Comparison of ENCODE assay signal across 27 mouse cellular contexts in the genomic region with DNA sequence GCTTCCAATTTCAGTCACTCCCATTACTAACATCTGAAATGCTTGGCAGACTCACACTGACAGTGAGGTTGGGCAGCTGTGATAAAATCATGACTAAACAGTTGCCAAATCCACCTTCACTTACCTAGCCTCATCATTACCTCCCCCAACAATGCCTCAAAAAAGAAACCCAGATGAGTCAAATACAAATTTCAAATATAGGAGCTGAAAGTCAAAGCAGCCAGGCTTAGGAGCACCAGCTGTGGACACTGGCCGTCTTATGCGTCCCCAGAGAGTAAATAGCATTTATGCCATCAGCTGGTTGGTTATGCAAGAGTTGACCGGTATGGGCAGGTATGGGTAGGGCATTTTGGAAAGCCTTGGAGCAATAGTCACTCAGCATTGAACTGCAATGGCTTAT. TPM values are rescaled to one million over a fixed set of nuclear protein-coding genes. Genes with fewer than 3 reads are reported as not detected.
DNase-seq lines count a peak whose midpoint lies in the region; ATAC-seq lines count a peak whose summit lies in the region.
"Had no signal": no experiment of that assay in that cellular context is flagged by ENCODE, and none has a peak within 500 bp of the region (broad histone marks: within the 10 kb centered on the region; RNA-seq: fewer than 3 reads in every experiment).

No protein-coding gene starts in this region.

- no peak for ATAC-seq in limb, embryonic 11.5 days (ENCODE audit: insufficient number of reproducible peaks, low FRiP score, low TSS enrichment, low read depth)
- no peak for ATAC-seq in intestine, embryonic 16.5 days
- ATAC-seq: forebrain, embryonic 14.5 days had no signal

- no peak overlapping the region for H3K4me3 ChIP-seq in heart, embryonic 10.5 days
- no peak overlapping the region for H3K4me3 ChIP-seq in limb, embryonic 11.5 days (ENCODE audit: low read depth, low read length)
- H3K4me3 ChIP-seq in limb, embryonic 10.5 days, result no peak overlapping the region
- H3K4me3 ChIP-seq in intestine, embryonic 16.5 days (ENCODE audit: low read length), result no peak overlapping the region
- H3K4me3 ChIP-seq: embryonic facial prominence, embryonic 10.5 days; embryonic facial prominence, embryonic 13.5 days; erythroblast, embryonic 14.5 days; forebrain, embryonic 10.5 days; gastrocnemius, adult 2 months; heart, adult 2 months; hindbrain, embryonic 12.5 days; hindbrain, embryonic 15.5 days had no signal

- DNase-seq in heart, adult 11 months, result peak; percentile 80
- DNase-seq in heart, embryonic 10.5 days (ENCODE audit: low spot score), result no peak
- DNase-seq in limb, embryonic 11.5 days (ENCODE audit: low spot score), result peak; percentile 14
- no peak for DNase-seq in limb, embryonic 10.5 days (ENCODE audit: low spot score)
- DNase-seq in brain, adult 2 months (ENCODE audit: low read depth, low spot score), result peak; percentile 60
- DNase-seq in urinary bladder, postnatal 25 days (ENCODE audit: low spot score), result no peak
- DNase-seq: adrenal gland, adult 2 months; adrenal gland, postnatal 14 days; B cell, adult 2 months; cerebellum, adult 11-12 months; cerebellum, adult 8-10 months; cerebellum, postnatal 10 days; cerebellum, postnatal 36 days; embryo, embryonic 11 days; gastrocnemius, adult 2 months; gastrocnemius, postnatal 14 days; heart, adult 2 months had no signal

- no peaks in the 10 kb centered on the region for H3K4me1 ChIP-seq in heart, embryonic 10.5 days
- no peaks in the 10 kb centered on the region for H3K4me1 ChIP-seq in limb, embryonic 11.5 days (ENCODE audit: control insufficient read depth, insufficient read depth, low read length)
- no peaks in the 10 kb centered on the region for H3K4me1 ChIP-seq in limb, embryonic 10.5 days
- H3K4me1 ChIP-seq in intestine, embryonic 16.5 days (ENCODE audit: control insufficient read depth, insufficient read depth, low read length), result no peaks in the 10 kb centered on the region
- H3K4me1 ChIP-seq: embryonic facial prominence, embryonic 10.5 days; embryonic facial prominence, embryonic 13.5 days; forebrain, embryonic 10.5 days; hindbrain, embryonic 12.5 days; hindbrain, embryonic 15.5 days had no signal

- no peak overlapping the region for H3K4me2 ChIP-seq in limb, embryonic 11.5 days (ENCODE audit: low read depth, severe bottlenecking)
- H3K4me2 ChIP-seq in intestine, embryonic 16.5 days (ENCODE audit: low read depth, low read length), result no peak overlapping the region
- H3K4me2 ChIP-seq: embryonic facial prominence, embryonic 13.5 days; heart, embryonic 11.5 days; hindbrain, embryonic 12.5 days; hindbrain, embryonic 15.5 days had no signal

- no peaks in the 10 kb centered on the region for H3K9me3 ChIP-seq in heart, embryonic 10.5 days
- H3K9me3 ChIP-seq in limb, embryonic 11.5 days (ENCODE audit: control insufficient read depth, low read length), result no peaks in the 10 kb centered on the region
- no peaks in the 10 kb centered on the region for H3K9me3 ChIP-seq in limb, embryonic 10.5 days (replicated peaks)
- H3K9me3 ChIP-seq in intestine, embryonic 16.5 days (ENCODE audit: control insufficient read depth, low read length), result no peaks in the 10 kb centered on the region
- H3K9me3 ChIP-seq: embryonic facial prominence, embryonic 10.5 days; embryonic facial prominence, embryonic 13.5 days; forebrain, embryonic 10.5 days; hindbrain, embryonic 12.5 days; hindbrain, embryonic 15.5 days had no signal

- no peak overlapping the region for H3K9ac ChIP-seq in limb, embryonic 11.5 days (ENCODE audit: low read length)
- H3K9ac ChIP-seq in intestine, embryonic 16.5 days (ENCODE audit: low read depth, low read length), result no peak overlapping the region
- H3K9ac ChIP-seq: embryonic facial prominence, embryonic 13.5 days; forebrain, postnatal 0 days; hindbrain, embryonic 12.5 days; hindbrain, embryonic 15.5 days had no signal

- H3K36me3 ChIP-seq in heart, embryonic 10.5 days, result peaks cover 11% of the 10 kb centered on the region
- no peaks in the 10 kb centered on the region; the same call in 1 of the 2 replicates for H3K36me3 ChIP-seq in limb, embryonic 11.5 days (ENCODE audit: control insufficient read depth, insufficient read depth, low read length)
- peaks cover 15% of the 10 kb centered on the region for H3K36me3 ChIP-seq in limb, embryonic 10.5 days
- peaks cover 2% of the 10 kb centered on the region; the same call in 1 of the 2 replicates for H3K36me3 ChIP-seq in intestine, embryonic 16.5 days (ENCODE audit: control insufficient read depth, insufficient read depth, low read length)

- H3K27me3 ChIP-seq in heart, embryonic 10.5 days (ENCODE audit: insufficient read depth, poor library complexity, severe bottlenecking), result no peaks in the 10 kb centered on the region
- H3K27me3 ChIP-seq in limb, embryonic 11.5 days (ENCODE audit: control insufficient read depth, insufficient read depth, low read length), result no peaks in the 10 kb centered on the region
- H3K27me3 ChIP-seq in limb, embryonic 10.5 days (ENCODE audit: low read depth, poor library complexity, severe bottlenecking), result no peaks in the 10 kb centered on the region
- no peaks in the 10 kb centered on the region for H3K27me3 ChIP-seq in intestine, embryonic 16.5 days (replicated peaks; ENCODE audit: control insufficient read depth, insufficient read depth, low read length)
- H3K27me3 ChIP-seq: embryonic facial prominence, embryonic 13.5 days; hindbrain, embryonic 12.5 days; hindbrain, embryonic 15.5 days had no signal

- WGBS in heart, embryonic 10.5 days, result 89% methylated on average over 3 of the region's 3 CpGs
- WGBS in limb, embryonic 11.5 days, result 87% methylated on average over 3 of the region's 3 CpGs
- 89% methylated on average over 3 of the region's 3 CpGs for WGBS in limb, embryonic 10.5 days
- 90% methylated on average over 3 of the region's 3 CpGs for WGBS in intestine, embryonic 16.5 days

- no peak overlapping the region for H3K27ac ChIP-seq in heart, embryonic 10.5 days
- H3K27ac ChIP-seq in limb, embryonic 11.5 days (replicated peaks; ENCODE audit: low read depth, low read length), result no peak overlapping the region
- H3K27ac ChIP-seq in limb, embryonic 10.5 days, result no peak overlapping the region
- H3K27ac ChIP-seq in intestine, embryonic 16.5 days (ENCODE audit: low read length), result no peak overlapping the region
- H3K27ac ChIP-seq: embryonic facial prominence, embryonic 10.5 days; embryonic facial prominence, embryonic 13.5 days; forebrain, embryonic 10.5 days; gastrocnemius, adult 2 months; heart, adult 2 months; hindbrain, embryonic 12.5 days; hindbrain, embryonic 15.5 days had no signal

RNA-seq across cellular contexts. Expression of gene Ppp1r2, which starts 25.7 kb away (rescaled TPM):
- 85.0 and 95.4 TPM in 2 replicates for polyA plus RNA-seq in heart, embryonic 10.5 days (2016; fragmentation: Nextera tagmentation; extraction: Ambion mirVana)
- 78.4 and 82.1 TPM in 2 replicates for polyA plus RNA-seq in limb, embryonic 11.5 days (2014; fragmentation: Nextera tagmentation; extraction: Ambion mirVana)
- polyA plus RNA-seq in limb, embryonic 10.5 days (2016; fragmentation: Nextera tagmentation; extraction: Ambion mirVana), result 84.6 and 89.8 TPM in 2 replicates
- polyA plus RNA-seq in intestine, embryonic 16.5 days (2015; fragmentation: Nextera tagmentation; extraction: Ambion mirVana), result 76.2 and 84.2 TPM in 2 replicates

RNA-seq across cellular contexts. Expression of gene Acap2, which starts 48.4 kb away (rescaled TPM):
- 15.5 and 16.4 TPM in 2 replicates for polyA plus RNA-seq in heart, embryonic 10.5 days (2016; fragmentation: Nextera tagmentation; extraction: Ambion mirVana)
- 18.0 and 19.3 TPM in 2 replicates for polyA plus RNA-seq in limb, embryonic 11.5 days (2014; fragmentation: Nextera tagmentation; extraction: Ambion mirVana)
- polyA plus RNA-seq in limb, embryonic 10.5 days (2016; fragmentation: Nextera tagmentation; extraction: Ambion mirVana), result 14.9 and 16.4 TPM in 2 replicates
- 14.7 and 17.7 TPM in 2 replicates for polyA plus RNA-seq in intestine, embryonic 16.5 days (2015; fragmentation: Nextera tagmentation; extraction: Ambion mirVana)

Comparison
In these comparisons a context has a peak if more than half of its experiments do, and no peak if none do; other contexts are left out.
1. DNase-seq: peak in heart, adult 11 months (single experiment), limb, embryonic 11.5 days (single experiment) and brain, adult 2 months (single experiment); none in heart, embryonic 10.5 days (single experiment), limb, embryonic 10.5 days (single experiment) and urinary bladder, postnatal 25 days (single experiment).